Comparison of ENCODE assay signal across 25 mouse cellular contexts in the genomic region with DNA sequence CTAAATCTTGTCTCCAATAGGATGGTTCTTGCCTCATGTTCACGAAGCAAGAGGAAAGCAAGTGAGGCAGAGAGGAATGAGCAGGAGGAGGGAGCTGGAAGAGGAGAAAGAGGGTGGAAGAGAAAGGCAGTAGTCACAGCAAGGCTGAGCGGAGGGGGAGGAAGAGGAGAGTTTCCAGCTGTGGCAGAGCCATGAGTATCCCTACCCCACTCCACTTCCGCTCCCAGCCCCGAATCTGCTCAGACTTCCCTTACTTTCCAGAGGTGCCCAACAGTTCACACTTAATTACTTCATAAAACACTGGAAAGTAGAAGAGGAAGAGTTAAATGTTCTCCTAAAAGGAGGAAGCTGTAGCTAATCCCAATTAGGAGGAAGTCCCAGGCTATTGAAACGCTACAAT.
"Had no signal": no experiment of that assay in that cellular context is flagged by ENCODE, and none has a peak within 500 bp of the region (broad histone marks: within the 10 kb centered on the region; RNA-seq: fewer than 3 reads in every experiment).

No protein-coding gene starts in this region.

- H3K36me3 ChIP-seq: heart, embryonic 10.5 days; heart, embryonic 12.5 days; hindbrain, embryonic 10.5 days; hindbrain, embryonic 12.5 days; intestine, embryonic 15.5 days; limb, embryonic 13.5 days; limb, embryonic 15.5 days; liver, embryonic 12.5 days had no signal

- H3K27me3 ChIP-seq: heart, embryonic 12.5 days; hindbrain, embryonic 12.5 days; intestine, embryonic 15.5 days; limb, embryonic 13.5 days; limb, embryonic 15.5 days; liver, embryonic 12.5 days had no signal

- H3K4me1 ChIP-seq: heart, embryonic 10.5 days; heart, embryonic 12.5 days; hindbrain, embryonic 10.5 days; hindbrain, embryonic 12.5 days; intestine, embryonic 15.5 days; limb, embryonic 15.5 days; liver, embryonic 12.5 days had no signal

- H3K27ac ChIP-seq: gastrocnemius, adult 2 months; heart, embryonic 10.5 days; hindbrain, embryonic 10.5 days; hindbrain, embryonic 12.5 days; hindbrain, embryonic 14.5 days; intestine, embryonic 15.5 days; layer of hippocampus, adult 2 months; left cerebral cortex, adult 2 months; limb, embryonic 13.5 days; limb, embryonic 15.5 days; liver, embryonic 12.5 days had no signal

- H3K4me3 ChIP-seq: gastrocnemius, adult 2 months; heart, embryonic 10.5 days; heart, embryonic 12.5 days; hindbrain, embryonic 10.5 days; hindbrain, embryonic 12.5 days; intestine, embryonic 15.5 days; layer of hippocampus, adult 2 months; left cerebral cortex, adult 2 months; limb, embryonic 13.5 days; limb, embryonic 15.5 days; liver, embryonic 12.5 days had no signal

- DNase-seq: gastrocnemius, adult 2 months; gastrocnemius, postnatal 10 days; gastrocnemius, postnatal 25 days; heart, postnatal 10 days; heart, postnatal 4 days; kidney, adult 18-20 months; kidney, adult 8-10 months; kidney, postnatal 10 days; kidney, postnatal 25 days; kidney, postnatal 4 days; left cerebral cortex, postnatal 4 days had no signal

- H3K9me3 ChIP-seq: heart, embryonic 10.5 days; hindbrain, embryonic 12.5 days; intestine, embryonic 15.5 days; limb, embryonic 13.5 days; limb, embryonic 15.5 days; liver, embryonic 12.5 days had no signal

- ATAC-seq: hindbrain, embryonic 16.5 days; inflammation-experienced regulatory T-cells, adult 6 months; intestine, embryonic 15.5 days; intestine, postnatal 0 days; liver, embryonic 12.5 days had no signal

- H3K4me2 ChIP-seq: heart, embryonic 12.5 days; hindbrain, embryonic 12.5 days; hindbrain, embryonic 14.5 days; intestine, embryonic 15.5 days; limb, embryonic 13.5 days; limb, embryonic 15.5 days; liver, embryonic 12.5 days had no signal

- H3K9ac ChIP-seq: heart, embryonic 12.5 days; hindbrain, embryonic 12.5 days; hindbrain, embryonic 14.5 days; intestine, embryonic 15.5 days; limb, embryonic 13.5 days; limb, embryonic 15.5 days; liver, embryonic 12.5 days had no signal
